Mouse (Mus musculus): ENCODE results near the gene Man1c1.
A peak's percentile ranks its signal among the peaks of the same experiment; 100 is the strongest.

Gene Man1c1

GRCm38 (mm10) chr4:134572449-134573300 lies 131.4 kb downstream of the Man1c1 start:
- no peak for DNase-seq

DNA sequence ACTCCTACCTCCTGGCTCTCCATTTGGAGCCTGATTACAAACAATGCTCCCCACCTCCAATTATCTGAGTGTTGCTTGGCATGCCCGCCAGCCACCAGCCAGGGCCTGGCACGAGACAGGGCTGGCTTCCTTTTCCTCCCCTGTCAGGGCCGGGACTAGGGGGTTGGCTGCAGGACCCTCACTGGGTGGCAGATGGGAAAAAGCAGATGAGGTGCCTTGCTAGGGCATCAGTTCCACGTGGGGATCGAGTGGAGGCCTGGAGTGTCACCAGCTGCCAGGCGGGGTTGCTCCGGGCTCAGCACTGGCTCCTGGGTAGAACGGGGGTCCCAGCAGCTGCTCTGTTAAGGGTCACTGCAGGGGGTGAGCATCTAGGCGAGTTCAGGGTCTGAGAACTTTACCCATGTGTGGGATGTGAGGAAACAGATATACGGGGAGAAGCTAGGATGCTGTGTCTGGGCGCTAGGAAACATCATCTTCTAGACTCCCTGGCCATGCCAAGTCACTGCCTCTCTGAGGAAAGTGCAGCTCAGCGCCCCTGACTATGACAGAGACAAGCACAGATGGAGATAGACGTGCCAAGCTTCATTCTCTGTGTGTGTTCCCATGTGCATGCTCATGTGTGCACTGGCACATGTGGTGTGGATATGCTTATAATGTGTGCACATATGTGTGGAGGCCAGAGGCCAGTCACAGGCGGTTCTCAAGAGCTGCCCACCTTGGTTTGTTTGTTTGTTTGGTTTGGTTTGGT lies 133.2 kb downstream of the Man1c1 start:
- DNase-seq, result no peak

DNA sequence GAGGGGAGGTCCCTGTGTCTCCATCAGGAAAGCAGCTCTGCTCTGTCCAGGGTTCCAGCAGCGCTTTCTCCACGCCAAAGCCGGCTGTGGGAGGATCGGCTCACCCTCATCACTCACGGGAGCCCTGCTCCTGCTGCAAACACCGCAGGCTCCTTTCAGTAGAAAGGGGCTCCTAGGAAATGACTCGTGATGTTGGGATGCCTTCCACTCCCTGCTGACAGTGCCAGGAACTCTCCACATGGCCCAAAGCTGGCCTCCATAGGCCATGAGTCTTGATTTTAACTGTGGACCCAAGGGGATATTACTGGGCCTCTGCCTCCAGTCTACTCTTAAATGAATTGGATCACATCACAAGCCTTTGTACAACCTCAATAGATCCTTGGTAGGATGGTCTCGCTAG lies 134.3 kb downstream of the Man1c1 start:
- no peak for DNase-seq

DNA sequence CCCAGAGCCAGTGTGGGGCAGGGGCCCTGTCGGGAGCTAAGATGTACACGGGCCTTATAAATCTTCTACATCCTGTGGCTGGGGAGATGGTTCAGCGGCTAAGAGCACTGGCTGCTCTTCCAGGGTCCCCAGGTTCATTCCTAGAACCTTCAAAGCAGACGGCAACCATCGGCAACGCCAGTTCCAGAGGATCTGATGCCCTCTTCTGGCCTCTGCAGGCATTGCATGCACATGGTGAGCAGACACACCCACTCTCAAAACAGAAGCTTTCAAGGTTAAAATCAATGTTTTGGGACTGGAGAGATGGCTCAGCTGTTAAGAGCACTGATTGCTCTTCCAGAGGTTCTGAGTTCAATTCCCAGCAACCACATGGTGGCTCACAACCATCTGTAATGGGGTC lies 134.9 kb downstream of the Man1c1 start:
- DNase-seq, result no peak

GRCm38 (mm10) chr4:134567377-134568226 lies 136.5 kb downstream of the Man1c1 start:
- peak; percentile 80 for DNase-seq

DNA sequence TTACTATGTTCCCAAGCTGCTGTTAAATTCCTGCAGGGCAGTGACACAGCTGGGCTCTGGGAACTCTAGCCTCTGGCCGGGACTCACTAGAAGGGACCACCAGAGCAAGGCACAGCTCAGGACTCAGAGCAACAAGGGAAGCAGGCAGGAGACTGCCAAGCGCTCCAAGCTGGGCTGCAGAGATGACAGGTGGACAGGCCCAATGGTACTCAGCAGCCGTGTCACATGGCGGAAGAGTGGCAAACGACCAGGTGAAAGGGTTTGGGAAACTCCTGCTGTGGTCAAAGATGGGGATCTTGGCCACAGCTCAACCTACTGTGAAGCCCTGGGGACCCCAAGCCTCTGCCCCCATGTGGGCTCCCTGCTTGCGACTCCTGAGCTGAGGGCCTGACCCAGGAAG lies 140.0 kb downstream of the Man1c1 start:
- no peak for DNase-seq

DNA sequence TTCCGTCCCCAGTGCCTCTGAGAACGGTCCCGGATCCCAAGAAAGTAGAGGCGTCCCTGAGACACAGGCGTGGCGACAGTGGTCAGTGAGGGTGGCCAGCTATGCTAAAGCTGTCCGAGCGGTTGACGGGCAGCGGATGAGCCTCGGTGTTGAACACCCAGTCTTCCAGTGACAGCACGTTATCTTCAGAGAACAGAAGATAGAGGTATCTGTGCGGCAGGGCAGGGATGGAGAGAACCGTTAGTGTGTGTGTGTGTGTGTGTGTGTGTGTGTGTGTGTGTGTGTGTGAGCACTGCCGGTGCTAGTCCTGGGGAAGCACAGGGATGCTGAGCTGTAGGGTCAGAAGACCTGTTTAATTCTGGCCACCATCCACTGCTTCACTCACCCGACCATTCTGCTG lies 140.5 kb downstream of the Man1c1 start:
- no peak for DNase-seq

GRCm38 (mm10) chr4:134562014-134562413 lies 142.1 kb downstream of the Man1c1 start:
- no peak for DNase-seq

GRCm38 (mm10) chr4:134560699-134561098 lies 143.4 kb downstream of the Man1c1 start:
- no peak for DNase-seq

DNA sequence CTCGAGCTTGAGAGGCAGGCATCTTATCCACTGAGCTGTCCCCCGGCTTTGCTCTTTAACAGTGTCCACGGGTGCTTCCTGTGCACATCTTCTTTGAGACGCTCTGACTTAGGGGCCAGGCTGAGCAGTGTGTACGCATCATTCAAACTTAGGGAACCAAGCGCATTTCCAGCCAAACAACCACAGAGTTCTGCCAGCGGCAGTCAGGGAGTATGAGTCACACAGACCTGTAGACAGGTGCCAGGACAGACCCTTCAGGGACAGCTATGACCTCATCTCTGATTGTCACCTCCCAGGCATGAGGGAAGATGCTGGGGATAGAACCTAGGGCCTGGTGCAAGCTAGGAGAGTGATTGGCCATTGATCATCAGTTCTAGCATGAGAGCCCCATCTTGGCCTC lies 144.9 kb downstream of the Man1c1 start:
- no peak for DNase-seq

GRCm38 (mm10) chr4:134558570-134559113 lies 145.4 kb downstream of the Man1c1 start:
- no peak for DNase-seq

- no peak for DNase-seq
Measured at GRCm38 (mm10) chr4:134557626-134558249, 146.4 kb downstream of the Man1c1 start.

DNA sequence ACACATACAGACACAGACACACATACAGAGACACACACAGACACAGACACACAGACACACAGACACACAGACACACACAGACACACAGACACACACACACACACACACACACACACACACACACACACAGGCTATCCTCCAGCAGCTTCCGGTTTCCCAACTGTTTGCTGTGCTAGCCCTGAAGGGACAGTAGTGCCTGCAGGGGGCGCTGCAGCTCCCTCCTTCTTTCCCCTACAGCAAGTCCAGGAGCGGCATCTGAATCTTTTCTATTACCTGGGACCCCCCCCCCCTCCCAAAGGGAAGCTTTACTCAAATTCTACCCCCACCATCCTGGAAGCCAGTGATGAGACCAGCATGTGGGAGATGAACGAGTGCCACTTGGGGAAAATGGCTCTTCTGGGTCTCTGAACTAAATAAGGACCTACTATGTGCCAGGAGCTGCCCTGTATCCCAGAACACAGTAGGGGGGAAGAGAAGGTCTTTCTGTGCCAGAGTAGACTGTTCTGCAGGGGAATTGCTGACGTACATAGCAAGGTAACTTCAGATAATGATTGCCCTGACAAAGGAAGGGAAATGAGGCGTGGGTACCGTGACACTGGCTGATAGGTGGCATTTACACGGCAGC lies 148.0 kb downstream of the Man1c1 start:
- peak; percentile 55 for DNase-seq

DNA sequence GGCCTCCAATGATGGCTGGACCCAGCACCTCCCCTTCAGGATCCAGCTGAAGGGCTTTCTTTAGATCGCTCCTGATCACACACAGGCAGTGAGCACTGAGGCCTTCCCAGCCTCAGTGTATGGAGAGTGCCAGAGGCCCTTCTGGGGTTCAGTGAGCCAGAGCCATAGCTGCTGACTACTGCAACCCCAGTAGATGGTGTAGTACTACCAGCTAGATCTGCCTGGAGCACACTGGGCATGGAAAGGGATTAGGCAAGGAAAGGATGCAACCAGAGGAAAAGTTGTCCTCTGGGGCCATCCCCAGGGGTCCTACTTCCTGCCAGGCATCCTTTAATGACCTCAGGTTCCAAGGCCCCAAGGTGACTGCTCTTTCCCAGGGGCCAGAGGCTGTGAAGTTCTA lies 150.5 kb downstream of the Man1c1 start:
- DNase-seq, result no peak

GRCm38 (mm10) chr4:134551494-134552316 lies 152.4 kb downstream of the Man1c1 start, which contains the start of gene Selenon:
Gene Selenon (minus strand): TSS chr4:134552166.
- DNase-seq, result peak; percentile 85

- DNase-seq, result no peak
Measured at GRCm38 (mm10) chr4:134549899-134550298, 154.2 kb downstream of the Man1c1 start.

DNA sequence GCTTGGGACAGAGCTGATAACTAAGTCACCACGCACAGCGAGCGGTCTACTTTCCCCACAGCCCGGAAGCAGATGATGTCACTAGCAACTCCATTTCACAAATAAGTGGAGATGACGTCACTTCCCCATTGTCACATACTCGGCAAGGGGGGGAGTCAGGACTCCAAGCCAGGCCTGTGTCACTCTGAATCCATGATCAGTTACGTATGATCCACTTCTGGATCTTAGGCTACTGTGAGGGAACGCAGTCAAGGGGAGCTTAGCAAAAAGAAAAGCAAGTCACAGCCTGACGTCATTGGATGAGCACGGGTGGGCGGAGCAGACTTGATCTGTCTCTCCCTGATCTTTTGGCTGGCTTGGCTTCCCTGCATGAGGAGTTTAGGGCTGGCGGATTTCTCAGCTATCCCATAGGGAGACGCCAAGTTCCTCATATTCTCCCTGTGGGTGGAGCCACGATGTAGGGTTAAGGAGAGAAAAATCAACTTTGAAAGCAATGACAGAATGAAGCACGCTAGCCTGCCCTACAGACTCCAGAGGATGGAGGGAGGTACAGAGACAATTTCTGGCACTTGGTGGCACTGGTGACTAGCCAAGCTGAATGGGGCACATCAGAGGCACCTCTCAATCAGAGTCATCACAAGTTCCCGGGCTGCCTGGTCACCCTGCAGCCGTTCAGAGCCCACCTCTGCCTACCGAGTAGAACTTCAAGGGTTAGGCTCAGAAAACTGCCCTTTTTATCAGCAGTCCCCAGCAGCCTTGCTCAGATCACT lies 155.7 kb downstream of the Man1c1 start:
- peak; percentile 66 for DNase-seq

- peak; percentile 64 for DNase-seq
Measured at GRCm38 (mm10) chr4:134546814-134547705, 157.0 kb downstream of the Man1c1 start.

- DNase-seq, result peak; percentile 95
Measured at GRCm38 (mm10) chr4:134543261-134543660, 160.8 kb downstream of the Man1c1 start.

All from lung, postnatal 10 days (tissue).